Mouse (Mus musculus) testis, postnatal 10 days (tissue): ENCODE results near the gene Hoxd3.

ENCODE experiments used
- DNase-seq: peaks from one replicate; pipeline ENCODE4 v3.0.0; 2021; ENCODE audit warnings: low spot score

Hoxd3 gene

DNA sequence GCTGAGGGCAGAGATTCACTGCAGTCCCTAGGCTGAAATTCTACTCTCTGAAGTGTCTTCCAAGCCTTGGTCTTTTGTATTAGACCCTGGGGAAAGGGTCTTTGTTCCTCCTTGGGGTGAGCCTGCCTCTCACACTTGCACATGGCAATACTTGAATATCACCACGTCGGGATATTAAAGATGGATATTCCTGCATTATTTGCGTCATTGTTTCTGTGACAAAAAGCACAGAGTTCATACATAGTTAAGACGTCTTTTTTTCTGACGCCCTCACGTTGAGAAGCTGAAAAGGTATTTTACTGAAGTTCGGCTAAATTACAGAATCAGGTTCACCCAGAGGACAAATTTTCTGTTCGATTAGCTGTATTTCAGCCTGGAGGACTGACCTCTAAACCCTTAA lies 18.6 kb downstream of the Hoxd3 start:
- no peak for DNase-seq

DNA sequence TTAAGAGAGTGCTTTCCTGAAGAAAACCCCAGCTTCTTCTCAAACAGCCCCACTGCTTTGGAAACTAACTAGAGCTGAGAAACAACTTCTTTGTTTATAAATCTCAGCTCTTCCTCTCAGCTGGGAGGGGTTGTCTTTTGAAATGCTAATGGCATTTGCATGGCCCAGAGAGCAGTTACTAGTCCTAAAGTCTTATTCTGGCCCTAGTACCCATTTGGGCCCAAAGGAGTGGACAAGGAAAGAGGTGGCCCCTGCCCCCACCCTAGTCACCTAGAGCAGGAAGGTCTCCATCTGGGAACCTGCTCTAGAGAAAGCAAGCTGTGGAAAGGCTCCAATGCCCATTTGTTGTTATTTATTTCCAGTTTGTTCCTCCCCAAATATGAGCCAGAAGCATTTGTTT lies 19.3 kb downstream of the Hoxd3 start:
- no peak for DNase-seq

DNA sequence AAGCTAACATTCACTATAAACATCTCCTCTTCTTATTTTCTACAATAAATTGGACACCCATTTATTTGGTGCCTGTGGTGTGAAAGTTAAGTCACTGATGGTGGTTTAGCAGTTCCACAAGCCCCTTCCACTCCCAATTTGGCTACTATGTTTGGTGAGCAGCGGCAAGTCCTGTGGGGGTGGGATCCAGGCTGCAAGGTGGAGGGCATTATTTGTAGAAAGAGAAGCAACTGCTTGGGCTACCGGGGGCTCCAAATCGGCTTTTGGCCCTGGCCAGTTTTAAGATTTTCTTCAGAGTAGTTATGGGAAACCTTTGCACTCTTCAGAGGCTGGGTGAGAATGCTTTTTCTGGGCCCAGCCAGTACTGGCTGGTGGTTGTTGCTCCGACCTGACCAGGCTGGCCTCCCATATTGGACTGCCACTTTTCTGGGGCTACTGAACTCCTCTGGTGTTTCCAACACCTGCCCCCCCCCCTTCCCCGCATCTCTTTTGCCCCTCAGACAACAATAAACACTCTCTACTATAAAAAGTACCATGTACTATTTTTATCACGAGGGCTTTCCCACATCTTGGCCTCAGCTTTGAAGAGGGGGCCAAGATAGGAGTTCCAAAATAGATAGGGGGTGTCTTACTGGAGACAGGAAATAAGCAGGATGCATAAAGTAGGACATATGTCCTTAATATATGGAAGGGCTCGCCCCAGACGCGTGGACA lies 20.2 kb downstream of the Hoxd3 start:
- DNase-seq, result no peak

DNA sequence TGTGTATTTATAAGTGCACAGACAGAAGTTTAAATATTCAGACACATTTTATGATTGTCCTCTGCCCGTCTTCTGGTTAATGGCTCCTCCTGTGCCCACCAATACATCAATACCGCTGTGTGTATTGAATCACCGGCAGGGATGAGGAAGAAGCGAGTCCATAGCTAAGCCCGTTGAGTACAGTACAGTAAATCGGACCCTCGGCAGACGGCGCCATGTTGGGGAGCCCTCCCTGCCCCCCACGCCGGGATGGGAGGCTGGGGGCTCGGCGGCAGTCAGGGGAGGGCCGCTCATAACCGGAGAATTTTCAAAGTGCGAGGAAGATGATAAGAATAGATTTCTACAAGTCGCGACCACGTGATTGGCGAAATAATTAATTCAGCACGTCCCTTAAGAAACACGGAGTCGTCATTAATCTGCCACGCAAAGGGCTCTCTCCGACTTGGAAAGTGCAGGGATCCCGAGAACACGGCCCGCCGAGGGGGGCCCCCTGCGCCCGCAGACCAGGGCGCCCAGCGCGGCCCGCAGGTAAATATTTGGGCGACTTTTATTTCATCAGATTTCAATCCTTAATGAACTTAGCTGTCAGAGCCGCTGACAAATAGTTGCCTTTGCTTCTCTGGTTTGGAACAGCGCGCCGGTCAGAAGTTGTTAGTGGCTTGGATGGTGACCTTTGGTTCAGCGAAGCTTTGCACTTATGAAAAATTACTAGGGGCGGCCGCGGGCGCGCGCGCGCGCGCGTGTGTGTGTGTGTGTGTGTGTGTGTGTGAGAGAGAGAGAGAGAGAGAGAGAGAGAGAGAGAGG lies 21.0 kb downstream of the Hoxd3 start:
- DNase-seq, result no peak

DNA sequence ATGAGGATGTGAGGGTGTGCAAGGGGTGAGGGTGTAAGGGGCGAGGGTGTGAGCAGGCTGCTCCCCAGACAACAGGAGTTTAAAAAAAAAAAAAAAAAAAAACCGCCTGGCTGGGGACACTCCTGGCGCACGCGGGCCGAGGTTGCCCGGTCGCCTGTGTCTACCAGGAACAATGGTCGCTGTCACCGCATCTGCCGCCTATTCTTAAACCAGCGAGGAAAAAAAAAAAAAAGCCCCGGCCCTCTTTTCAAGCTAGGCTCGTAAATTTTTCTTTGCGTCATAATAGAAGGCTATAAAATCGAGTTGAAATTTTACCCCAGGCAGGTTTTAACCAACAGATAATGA lies 21.6 kb downstream of the Hoxd3 start:
- no peak for DNase-seq

DNA sequence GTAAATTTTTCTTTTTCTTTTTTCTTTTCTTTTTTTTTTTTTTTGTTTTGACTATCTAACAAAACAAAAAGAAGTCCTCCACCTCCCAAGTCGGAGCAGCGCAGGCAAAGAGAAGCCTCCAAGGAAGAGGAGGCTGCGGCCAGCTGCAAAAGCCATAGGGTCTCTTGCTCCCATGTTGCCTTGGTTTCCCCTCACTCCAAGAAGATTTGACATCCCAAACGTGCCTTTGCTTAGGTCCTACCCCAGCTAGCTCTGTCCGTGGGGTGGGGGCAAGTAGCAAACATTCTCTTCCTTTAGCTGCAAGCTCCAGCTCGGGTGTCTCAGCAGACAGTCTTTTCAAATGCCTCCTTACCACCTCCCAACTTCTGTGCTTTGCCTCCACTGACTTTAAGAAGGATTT lies 22.0 kb downstream of the Hoxd3 start:
- DNase-seq, result no peak

GRCm38 (mm10) chr2:74734451-74734850 lies 22.7 kb downstream of the Hoxd3 start:
- no peak for DNase-seq

DNA sequence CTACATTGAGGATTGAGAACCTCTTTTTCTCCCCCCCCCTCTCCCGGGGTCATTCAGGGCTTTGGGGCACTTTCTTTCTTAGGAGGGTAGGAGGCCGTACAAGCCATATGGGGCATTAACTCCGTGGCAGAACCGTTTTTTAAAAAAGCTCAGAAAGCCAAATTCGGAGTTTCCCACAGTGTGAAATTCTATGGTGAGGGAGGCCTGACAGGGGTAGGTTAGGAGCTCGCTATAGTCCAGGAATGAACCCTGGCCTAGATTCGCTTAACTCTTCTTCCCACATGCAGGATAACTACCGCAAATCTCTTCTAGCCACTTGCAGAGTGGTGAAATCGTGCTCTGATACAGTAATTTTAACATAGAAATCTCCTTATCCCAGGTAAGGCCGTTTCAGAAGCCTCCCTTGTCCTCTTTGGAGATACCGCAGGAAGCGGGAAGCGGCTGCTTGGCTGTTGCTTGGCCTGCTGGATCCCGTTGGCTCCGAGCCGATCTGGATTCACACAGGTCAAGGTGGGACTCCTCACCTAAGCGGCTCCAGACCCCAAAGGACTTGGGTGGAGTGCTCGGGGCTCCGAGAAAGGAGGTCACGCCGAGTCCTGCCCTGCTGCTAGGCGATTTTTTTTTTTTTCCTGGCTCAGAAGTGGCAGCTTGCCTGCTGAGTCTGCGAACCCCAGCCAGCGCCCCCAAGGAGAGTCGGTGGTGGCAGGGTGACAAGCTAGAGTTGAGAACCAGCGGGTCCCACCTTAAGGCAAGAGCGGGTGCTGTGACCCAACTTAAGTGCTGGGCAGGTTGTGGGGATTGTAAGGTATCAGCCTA lies 23.5 kb downstream of the Hoxd3 start:
- no peak for DNase-seq

- DNase-seq, result no peak
These were observed 24.3 kb downstream of the Hoxd3 start for GRCm38 (mm10) chr2:74735851-74736687.

- no peak for DNase-seq
These were observed 25.2 kb downstream of the Hoxd3 start for GRCm38 (mm10) chr2:74736688-74737577.

- no peak for DNase-seq
These were observed 25.9 kb downstream of the Hoxd3 start for GRCm38 (mm10) chr2:74737578-74738070.

DNA sequence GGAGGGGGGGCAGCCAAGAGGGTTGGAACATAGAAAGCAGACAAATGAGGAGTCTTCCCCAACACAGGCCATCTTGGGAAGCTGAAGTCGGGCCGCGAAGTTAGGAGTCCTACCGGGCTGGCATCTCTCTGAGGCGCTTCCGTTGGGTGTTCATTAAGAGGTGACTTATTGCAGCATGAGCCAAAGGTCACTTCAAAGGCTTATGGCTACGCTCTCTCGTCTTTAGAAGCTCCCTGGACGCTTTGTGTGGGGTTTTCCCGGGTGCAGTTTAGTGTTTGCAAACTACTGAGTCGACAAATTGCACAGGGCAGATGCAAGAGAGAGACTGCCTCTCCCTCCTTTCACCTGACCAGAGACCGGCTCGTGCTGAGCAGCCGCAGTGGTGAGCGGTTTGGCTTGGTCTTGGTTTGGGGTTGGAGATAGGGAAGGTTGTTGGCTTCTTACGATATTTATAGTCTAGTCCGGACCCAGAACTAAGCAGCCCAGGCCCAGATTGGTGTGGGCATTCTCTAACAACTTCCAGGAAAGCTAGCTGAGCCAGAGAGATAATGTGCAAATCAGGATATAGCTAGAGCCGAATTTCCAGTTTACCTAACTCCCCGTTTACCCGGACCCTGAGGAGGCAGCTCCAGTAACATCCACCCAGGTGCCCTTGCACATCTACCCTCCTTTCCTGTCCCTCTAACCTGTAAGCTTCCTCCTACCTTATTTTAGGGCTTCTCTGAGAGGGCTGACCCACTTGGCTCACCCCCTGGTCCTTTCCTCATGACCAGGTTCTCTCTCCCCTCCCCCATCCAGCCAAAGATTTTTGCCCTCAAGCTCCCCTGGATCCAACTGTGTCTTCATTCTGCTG lies 27.1 kb downstream of the Hoxd3 start:
- no peak for DNase-seq

DNA sequence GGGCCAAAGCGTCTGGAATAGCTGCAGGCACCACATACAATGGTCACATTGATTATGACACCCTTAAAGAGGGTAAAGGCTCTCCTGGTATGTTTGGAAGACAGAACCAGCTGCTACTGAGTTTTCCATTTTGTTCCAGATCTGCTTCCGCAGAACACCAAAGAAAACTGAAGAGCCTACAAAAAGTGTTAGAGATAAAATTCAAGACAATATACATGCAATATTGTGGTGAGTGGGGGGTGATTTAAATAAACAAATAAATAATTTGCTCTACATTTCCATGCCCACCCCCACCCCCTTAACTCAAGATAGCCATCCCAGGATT lies 27.7 kb downstream of the Hoxd3 start:
- DNase-seq, result no peak

DNA sequence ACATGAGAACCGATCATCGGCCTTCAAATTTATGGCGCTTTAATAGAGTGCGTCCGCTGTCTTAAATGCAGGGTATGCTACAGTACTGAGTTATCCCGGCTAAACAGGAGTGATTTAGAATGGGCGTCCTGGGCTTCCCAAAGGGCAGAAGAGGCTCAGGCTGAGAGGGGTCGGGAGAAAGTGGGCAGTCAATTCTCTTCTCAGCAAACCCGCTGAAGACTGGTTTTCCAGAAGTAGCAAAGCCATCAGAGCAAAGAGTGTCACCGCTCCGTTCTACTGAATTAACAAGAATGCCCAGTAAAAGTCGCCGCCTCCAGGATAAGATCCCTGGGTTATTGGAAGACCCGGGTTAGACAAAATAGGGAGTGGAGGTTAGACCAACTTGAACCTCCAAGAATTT lies 28.1 kb downstream of the Hoxd3 start:
- no peak for DNase-seq

GRCm38 (mm10) chr2:74740311-74741091 lies 28.8 kb downstream of the Hoxd3 start:
- no peak for DNase-seq

GRCm38 (mm10) chr2:74741252-74741978 lies 29.7 kb downstream of the Hoxd3 start:
- DNase-seq, result no peak

DNA sequence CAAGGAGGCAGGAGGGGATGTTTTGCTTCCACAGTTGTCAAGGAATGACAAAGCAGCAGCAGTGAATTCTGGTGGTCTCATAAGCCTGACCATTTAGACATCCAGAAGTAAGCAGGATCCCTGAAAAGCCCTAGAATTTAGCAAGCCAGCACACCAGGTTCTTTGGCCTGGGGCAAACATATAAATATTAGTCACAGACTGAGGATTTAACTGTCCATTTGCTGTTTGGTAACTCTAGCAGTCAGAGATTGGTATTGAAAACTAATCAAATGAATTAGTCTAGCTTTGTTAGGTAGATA lies 30.2 kb downstream of the Hoxd3 start:
- DNase-seq, result no peak

GRCm38 (mm10) chr2:74745540-74746297 lies 34.0 kb downstream of the Hoxd3 start:
- DNase-seq, result no peak
